Mouse (Mus musculus): Measurements from ENCODE around the gene Supv3l1.
"Not testable (repeated sequence)": the region's sequence is repeated elsewhere in the genome, so short reads cannot be mapped to it uniquely, and the experiment has no call there.

Gene Supv3l1

GRCm38 (mm10) chr10:62449364-62450279 is at the start of gene Supv3l1, which contains the start of gene 4930507D05Rik:
TSS of gene Supv3l1 (minus strand) at chr10:62449738.
TSS of gene 4930507D05Rik (plus strand) at chr10:62449489.
- DNase-seq (ENCODE audit: extremely low spot score, low read depth, low spot score) = peak; percentile 98

GRCm38 (mm10) chr10:62491681-62492080 is 42.1 kb upstream of the Supv3l1 start:
- DNase-seq (ENCODE audit: extremely low spot score, low read depth, low spot score) = not testable (repeated sequence)

DNA sequence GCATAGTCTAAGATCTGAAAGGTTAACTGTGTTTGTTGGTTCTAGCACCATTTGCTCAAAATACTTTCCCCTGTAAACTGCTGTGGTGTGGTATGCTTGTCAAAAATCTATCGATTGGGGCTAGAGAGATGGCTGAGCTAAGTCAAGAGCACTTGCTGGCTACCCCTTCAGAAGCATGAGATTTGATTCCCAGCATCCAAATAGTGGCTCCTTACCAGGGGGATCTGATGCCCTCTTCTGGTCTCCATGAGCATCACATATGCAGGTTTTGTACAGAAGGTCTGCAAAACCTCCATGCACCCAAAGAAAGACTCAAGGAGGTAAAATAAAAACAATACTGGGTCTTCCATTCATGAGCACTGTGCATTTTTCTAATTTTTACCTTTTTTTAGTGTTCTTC is 38.7 kb upstream of the Supv3l1 start:
- no peak for DNase-seq (ENCODE audit: extremely low spot score, low read depth, low spot score)

GRCm38 (mm10) chr10:62486618-62487415 is 37.3 kb upstream of the Supv3l1 start, which contains the start of gene Vps26a:
TSS of gene Vps26a (minus strand) at chr10:62486805.
- DNase-seq (ENCODE audit: extremely low spot score, low read depth, low spot score) = peak; percentile 98

DNA sequence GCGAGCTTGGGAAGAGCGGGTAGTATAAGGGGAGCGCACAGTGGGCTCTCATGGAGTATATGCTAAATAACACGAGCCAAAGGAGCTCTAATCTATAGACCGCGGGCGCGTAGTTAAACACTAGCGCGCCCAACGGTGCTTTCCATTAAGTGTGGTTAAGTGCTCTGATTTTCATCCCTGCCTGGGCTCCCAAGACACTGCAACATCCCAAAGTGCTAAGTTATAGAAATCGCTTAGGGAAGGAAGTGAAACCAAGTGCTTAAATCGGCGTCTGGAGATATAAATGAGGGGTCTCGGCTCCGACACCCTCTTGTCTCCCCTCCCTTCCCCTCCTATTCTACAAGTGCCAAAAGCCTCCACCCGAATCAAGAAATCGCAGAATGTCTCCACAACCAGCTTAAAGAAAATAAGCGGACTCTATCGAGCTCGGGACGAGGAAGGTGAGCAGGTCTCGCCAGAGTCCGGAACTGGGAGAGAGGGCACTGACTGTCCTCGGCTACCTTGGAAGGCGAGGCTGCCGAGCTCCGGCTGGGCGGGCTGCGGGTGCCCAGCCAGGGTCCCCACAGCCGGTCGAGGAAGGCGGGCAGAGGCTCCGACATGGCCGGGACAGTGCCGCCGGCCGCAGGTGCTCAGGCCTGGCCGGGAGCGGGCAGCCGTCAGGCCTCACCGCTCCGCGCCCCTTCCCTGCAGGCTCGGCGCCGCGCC is 36.5 kb upstream of the Supv3l1 start:
- DNase-seq (ENCODE audit: extremely low spot score, low read depth, low spot score) = no peak

DNA sequence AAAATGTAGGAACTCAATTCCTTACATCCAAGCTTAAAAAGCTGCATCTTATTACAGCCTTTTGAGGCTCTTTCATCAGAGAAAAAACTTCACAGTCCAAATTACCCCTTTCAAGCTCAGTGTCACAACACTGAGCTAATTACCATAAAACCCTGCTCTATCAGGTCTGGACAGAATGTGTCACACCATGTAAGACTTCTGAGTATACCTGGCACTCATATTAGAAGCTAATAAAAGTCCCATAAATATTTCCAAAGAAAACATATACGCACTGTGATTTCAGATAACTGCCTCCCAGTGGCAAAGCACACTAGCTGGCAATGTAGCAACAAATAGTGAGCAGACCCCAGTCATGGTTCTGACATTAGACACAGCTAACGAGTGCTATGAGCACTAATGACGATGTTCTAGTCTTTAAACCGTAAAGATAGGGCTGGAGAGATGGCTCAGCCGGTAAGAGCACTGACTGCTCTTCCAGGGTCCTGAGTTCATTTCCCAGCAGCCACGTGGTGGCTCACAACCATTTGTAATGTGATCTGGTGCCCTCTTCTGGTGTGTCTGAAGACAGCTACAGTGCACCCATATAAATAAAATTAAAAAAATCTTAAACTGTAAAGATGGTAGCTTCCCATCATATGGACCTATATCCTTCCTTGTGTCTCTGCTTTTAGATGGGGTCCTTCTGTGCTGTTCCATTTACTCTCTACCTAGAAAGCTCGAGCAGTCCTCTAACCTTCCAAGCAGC is 31.7 kb upstream of the Supv3l1 start:
- no peak for DNase-seq (ENCODE audit: extremely low spot score, low read depth, low spot score)

DNA sequence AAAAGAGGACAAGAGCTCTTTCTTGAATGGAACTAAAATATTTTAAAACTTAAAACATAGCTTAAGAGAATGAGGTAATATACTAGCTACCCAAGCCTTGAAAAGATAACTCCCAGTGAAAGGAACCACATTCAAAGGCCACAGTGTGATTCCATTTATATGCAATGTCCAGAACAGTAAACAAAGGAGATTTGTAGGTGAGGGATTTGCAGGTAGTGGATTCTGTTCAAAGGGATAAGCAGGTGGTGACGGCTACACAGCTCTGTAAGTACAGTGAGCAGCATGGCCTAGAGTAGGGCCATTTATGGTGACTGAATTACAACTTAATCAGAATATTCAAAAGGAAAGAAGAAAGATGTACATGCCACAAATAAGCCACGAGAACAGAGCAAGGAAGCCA is 27.4 kb upstream of the Supv3l1 start:
- no peak for DNase-seq (ENCODE audit: extremely low spot score, low read depth, low spot score)

GRCm38 (mm10) chr10:62474944-62475343 is 25.4 kb upstream of the Supv3l1 start:
- no peak for DNase-seq (ENCODE audit: extremely low spot score, low read depth, low spot score)

GRCm38 (mm10) chr10:62471105-62471504 is 21.6 kb upstream of the Supv3l1 start:
- DNase-seq (ENCODE audit: extremely low spot score, low read depth, low spot score) = no peak

GRCm38 (mm10) chr10:62469736-62470135 is 20.2 kb upstream of the Supv3l1 start:
- no peak for DNase-seq (ENCODE audit: extremely low spot score, low read depth, low spot score)

DNA sequence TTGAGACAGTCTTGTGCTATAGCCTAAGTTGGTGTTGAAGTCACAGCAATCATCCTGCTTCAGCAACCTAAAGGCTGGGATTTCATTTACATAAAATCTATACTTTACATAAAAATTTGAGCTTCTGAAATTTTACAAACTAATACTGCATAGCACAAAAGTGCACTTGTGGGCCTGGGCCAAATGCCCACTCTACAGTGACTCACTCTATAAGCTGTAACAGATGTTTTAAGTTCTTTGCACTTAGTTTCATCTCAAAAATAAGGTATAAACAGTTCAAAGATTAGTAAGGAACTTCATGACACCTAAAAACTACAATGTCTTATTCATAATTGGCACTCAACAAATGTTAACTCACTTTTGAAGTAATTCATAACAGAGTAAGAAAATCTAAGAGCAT is 11.8 kb upstream of the Supv3l1 start:
- DNase-seq (ENCODE audit: extremely low spot score, low read depth, low spot score) = no peak

DNA sequence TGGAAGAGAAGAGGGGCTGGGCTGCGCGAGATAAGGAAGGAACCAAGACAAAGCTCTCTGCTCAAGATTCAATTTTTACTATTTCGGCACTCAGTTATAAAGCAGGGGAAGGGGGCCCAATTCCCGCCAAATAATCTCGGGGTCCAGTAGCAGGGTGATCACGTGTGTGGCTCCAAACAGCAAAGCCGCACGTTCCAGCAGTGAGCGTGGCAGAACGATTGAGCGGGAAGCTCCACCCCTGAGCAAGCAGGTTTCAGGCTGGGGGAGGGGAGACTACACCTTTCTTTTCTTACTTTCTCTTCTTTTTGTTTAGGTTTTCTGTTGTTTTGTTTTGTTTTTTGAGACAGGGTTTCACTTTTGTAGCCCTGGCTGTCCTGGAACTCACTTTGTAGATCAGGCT is 2.5 kb upstream of the Supv3l1 start:
- not testable (repeated sequence) for DNase-seq (ENCODE audit: extremely low spot score, low read depth, low spot score)

GRCm38 (mm10) chr10:62450280-62450640 is 722 bp upstream of the Supv3l1 start:
- DNase-seq (ENCODE audit: extremely low spot score, low read depth, low spot score) = no peak

DNA sequence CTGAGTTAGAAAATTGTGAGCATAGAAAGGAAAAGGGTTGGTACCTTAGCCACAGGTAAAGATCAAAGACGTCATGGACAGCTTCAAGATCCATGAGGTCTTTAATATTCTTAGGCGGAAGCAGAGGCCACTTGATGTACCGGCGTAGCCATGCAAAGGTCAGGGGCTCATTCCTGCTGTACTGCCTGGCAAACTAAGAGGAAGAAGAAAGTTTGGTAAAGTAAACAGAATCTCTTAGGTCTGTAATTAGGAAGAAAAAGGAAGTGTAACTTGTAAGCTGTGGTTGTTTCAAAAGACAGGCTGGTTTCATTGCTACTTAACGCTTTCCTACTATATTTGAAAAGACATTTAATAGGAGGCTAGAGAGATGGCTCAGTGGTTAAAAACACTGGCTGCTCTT is 19.1 kb downstream of the Supv3l1 start:
- DNase-seq (ENCODE audit: extremely low spot score, low read depth, low spot score) = no peak

GRCm38 (mm10) chr10:62425081-62425871 is 24.3 kb downstream of the Supv3l1 start:
- no peak for DNase-seq (ENCODE audit: extremely low spot score, low read depth, low spot score)

- DNase-seq (ENCODE audit: extremely low spot score, low read depth, low spot score) = no peak
Measured at GRCm38 (mm10) chr10:62422255-62422654, 27.3 kb downstream of the Supv3l1 start, which contains the start of gene Hkdc1. TSS of gene Hkdc1 (minus strand) at chr10:62422491.

DNA sequence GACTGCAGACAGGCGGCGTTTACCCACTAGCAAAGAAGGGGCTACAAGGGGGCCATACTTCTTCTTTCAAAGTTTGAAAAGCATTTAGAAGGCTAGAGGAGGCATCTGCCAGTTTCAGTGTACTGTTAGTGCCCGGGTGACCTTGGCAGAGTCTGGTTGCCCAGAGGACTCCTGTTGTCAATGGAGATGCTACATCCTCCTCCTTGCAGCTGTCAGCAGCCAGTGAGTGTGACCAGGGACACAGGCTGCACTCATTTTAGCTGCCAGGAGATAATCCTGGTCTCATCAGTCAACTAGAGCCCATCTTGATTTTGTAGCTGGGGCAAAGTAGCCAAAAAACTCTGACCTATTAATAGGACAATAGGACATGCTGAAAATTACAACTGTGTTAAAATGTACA is 28.4 kb downstream of the Supv3l1 start:
- DNase-seq (ENCODE audit: extremely low spot score, low read depth, low spot score) = no peak

- no peak for DNase-seq (ENCODE audit: extremely low spot score, low read depth, low spot score)
Measured at GRCm38 (mm10) chr10:62420399-62420798, 29.1 kb downstream of the Supv3l1 start.

DNA sequence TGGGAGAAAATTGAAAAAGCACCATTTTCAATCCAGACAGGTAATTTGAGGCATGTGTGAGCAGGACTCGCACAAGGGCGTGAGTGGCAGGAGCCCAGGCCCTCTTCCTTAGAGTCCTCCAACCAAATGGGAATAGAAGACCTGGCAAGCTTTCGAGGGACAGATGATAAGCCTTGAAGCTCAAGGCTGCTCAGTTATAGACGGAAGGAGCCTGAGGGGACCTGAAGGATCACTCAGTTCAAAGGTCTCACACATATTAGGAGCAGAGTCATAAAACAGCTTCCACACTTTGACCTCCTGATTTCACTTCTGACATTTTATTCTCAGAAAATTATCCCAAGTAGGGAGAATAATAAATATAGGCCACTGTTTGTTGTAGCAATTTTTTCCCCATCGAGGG is 30.1 kb downstream of the Supv3l1 start:
- DNase-seq (ENCODE audit: extremely low spot score, low read depth, low spot score) = no peak

Data from hindlimb bud, embryonic 11.5 days (tissue).